Mouse (Mus musculus) bone marrow, adult 2 months (tissue): ENCODE results near the gene Hps3.

Experiments used
- CTCF ChIP-seq: fragments of 200-500 bp; IDR thresholded peaks from 2 replicates; pipeline ENCODE4 v1.5.1; 2011; ENCODE audit warnings: low read length, control low read depth; ENCODE audit not compliant: control insufficient read depth, insufficient read depth
- POLR2A ChIP-seq: fragments of 200-500 bp; IDR thresholded peaks from 2 replicates; pipeline ENCODE4 v1.6.1; 2011; ENCODE audit warnings: low read depth, mild to moderate bottlenecking, control low read depth, low read length, borderline replicate concordance; ENCODE audit not compliant: control insufficient read depth

GRCm38 (mm10) chr3:20004422-20004821, 30.7 kb downstream of the Hps3 start:
- TF ChIP-seq CTCF, result no peak
- TF ChIP-seq POLR2A, result no peak
